Mouse (Mus musculus) heart, embryonic 10.5 days (tissue): Measurements from ENCODE around the gene Fsd2. TPM values are rescaled to one million over a fixed set of nuclear protein-coding genes. Genes with fewer than 3 reads are reported as not detected.

ENCODE experiments used
- DNase-seq: peaks from one replicate; pipeline ENCODE4 v3.0.0-alpha.2; 2017; ENCODE audit warnings: low spot score
- H3K27ac ChIP-seq: fragments of 300-500 bp; sonication (generic); 2 replicates; pipeline ENCODE4 v1.5.1; 2016; ENCODE audit warnings: mild to moderate bottlenecking
- H3K27me3 ChIP-seq: fragments of 300-500 bp; sonication (generic); 2 replicates; pipeline ENCODE4 v1.6.1; 2016; ENCODE audit warnings: mild to moderate bottlenecking; ENCODE audit not compliant: poor library complexity, insufficient read depth, severe bottlenecking
- H3K36me3 ChIP-seq: fragments of 300-500 bp; sonication (generic); 2 replicates; pipeline ENCODE4 v1.6.1; 2016; ENCODE audit warnings: mild to moderate bottlenecking, moderate library complexity
- H3K4me1 ChIP-seq: fragments of 300-500 bp; sonication (generic); 2 replicates; pipeline ENCODE4 v1.6.1; 2016; ENCODE audit warnings: mild to moderate bottlenecking
- H3K4me3 ChIP-seq: fragments of 300-500 bp; sonication (generic); 2 replicates; pipeline ENCODE4 v1.5.1; 2016; ENCODE audit warnings: mild to moderate bottlenecking, moderate library complexity
- H3K9me3 ChIP-seq: fragments of 300-500 bp; sonication (generic); 2 replicates; pipeline ENCODE4 v1.6.1; 2016; ENCODE audit warnings: mild to moderate bottlenecking, moderate library complexity
- WGBS: fragments of 180-500 bp; shearing (Covaris S2); methylation state at CpG from one replicate; pipeline ENCODE4 v1.1.7; 2016; 5-methylcytosine and 5-hydroxymethylcytosine counted together
- polyA plus RNA-seq: library from polyadenylated mRNA; unstranded; fragments of >200 nt; fragmentation: Nextera tagmentation; extraction: Ambion mirVana; gene quantifications from 2 replicates; pipeline ENCODE4 v1.2.1, GENCODE M21; 2016

Fsd2 gene
- polyA plus RNA-seq, 1 experiment from 2014 or later, result 39.8 TPM

- H3K27ac ChIP-seq, result no peak overlapping the region
- H3K9me3 ChIP-seq, result no peaks in the 10 kb centered on the region
- H3K27me3 ChIP-seq, result no peaks in the 10 kb centered on the region
- peaks cover 5% of the 10 kb centered on the region; the same call in 1 of the 2 replicates for H3K4me1 ChIP-seq
- DNase-seq, result no peak
- no peak overlapping the region for H3K4me3 ChIP-seq
- H3K36me3 ChIP-seq, result peaks cover 94% of the 10 kb centered on the region
- 86% methylated on average over 9 of the region's 9 CpGs for WGBS
Observed at GRCm38 (mm10) chr7:81592686-81593085, 25.9 kb upstream of the Fsd2 start.

DNA sequence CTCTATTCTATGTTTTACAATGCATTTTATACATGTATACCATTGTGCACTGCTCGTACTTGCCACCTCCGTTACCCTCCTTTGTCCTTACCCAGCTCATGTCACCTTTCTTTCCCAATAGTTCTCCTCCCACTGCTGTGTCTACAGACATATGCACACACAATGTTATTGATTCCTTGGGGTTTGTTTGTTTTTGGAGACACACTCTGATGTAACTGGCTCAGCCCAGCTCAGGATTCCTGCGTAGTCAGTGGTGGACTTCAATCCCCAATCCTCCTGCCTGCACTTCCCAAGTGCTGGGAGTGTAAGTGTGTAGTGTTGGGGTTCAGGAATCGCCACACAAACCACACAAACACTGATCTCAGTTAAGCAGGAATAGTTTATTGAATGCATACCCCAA, 20.5 kb upstream of the Fsd2 start:
- Histone ChIP-seq H3K4me1 (no peaks in the 10 kb centered on the region), H3K9me3 (no peaks in the 10 kb centered on the region), H3K36me3 (peaks cover 80% of the 10 kb centered on the region), H3K27me3 (no peaks in the 10 kb centered on the region), H3K4me3 (no peak overlapping the region), H3K27ac (no peak overlapping the region)
- DNase-seq, result no peak
- WGBS, result 85% methylated on average over 4 of the region's 4 CpGs

DNA sequence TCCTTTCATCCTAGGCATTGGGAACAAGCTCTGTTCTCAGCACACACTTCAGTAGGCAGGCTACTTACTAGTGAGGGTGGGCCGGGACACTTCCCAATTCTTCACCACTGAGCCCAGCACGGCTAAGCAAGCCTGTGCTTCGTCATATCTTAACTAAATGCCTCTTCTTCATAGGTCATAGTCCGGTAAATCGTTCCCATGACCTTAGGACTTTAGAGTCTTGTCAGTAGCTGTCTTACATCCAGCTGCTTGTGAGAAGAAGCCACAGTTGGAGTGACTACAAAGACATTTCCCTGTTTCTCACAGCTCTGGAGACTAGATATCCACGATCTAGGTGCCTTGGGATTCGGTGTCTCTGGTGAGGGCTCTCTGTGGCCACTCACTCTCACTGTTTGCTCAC, 18.6 kb upstream of the Fsd2 start:
- no peaks in the 10 kb centered on the region for H3K4me1 ChIP-seq
- 88% methylated on average over 7 of the region's 7 CpGs for WGBS
- H3K27ac ChIP-seq, result no peak overlapping the region
- H3K9me3 ChIP-seq, result no peaks in the 10 kb centered on the region
- no peaks in the 10 kb centered on the region for H3K27me3 ChIP-seq
- H3K36me3 ChIP-seq, result peaks cover 63% of the 10 kb centered on the region
- H3K4me3 ChIP-seq, result no peak overlapping the region
- no peak for DNase-seq

- Histone ChIP-seq H3K4me3 (no peak overlapping the region), H3K4me1 (no peaks in the 10 kb centered on the region), H3K36me3 (peaks cover 62% of the 10 kb centered on the region), H3K27me3 (no peaks in the 10 kb centered on the region), H3K9me3 (no peaks in the 10 kb centered on the region), H3K27ac (no peak overlapping the region)
- WGBS, result 61% methylated on average over 3 of the region's 3 CpGs
- no peak for DNase-seq
Observed at GRCm38 (mm10) chr7:81583512-81583911, 16.8 kb upstream of the Fsd2 start.

- 92% methylated on average over 5 of the region's 5 CpGs for WGBS
Observed at GRCm38 (mm10) chr7:81579312-81579711, 12.6 kb upstream of the Fsd2 start.

GRCm38 (mm10) chr7:81578413-81578812, 11.7 kb upstream of the Fsd2 start:
- H3K36me3 ChIP-seq, result peaks cover 45% of the 10 kb centered on the region
- 0 out of 2 replicates have a peak, but pooled peaks cover 2% of the 10 kb centered on the region for H3K4me1 ChIP-seq
- 94% methylated on average over 7 of the region's 7 CpGs for WGBS
- DNase-seq, result no peak
- no peak overlapping the region for H3K27ac ChIP-seq
- no peaks in the 10 kb centered on the region for H3K27me3 ChIP-seq
- H3K4me3 ChIP-seq, result no peak overlapping the region
- no peaks in the 10 kb centered on the region for H3K9me3 ChIP-seq

More at GRCm38 (mm10) chr7:81579312-81579711, 12.6 kb upstream of the Fsd2 start:
- H3K9me3 ChIP-seq, result no peaks in the 10 kb centered on the region
- DNase-seq, result no peak
- no peak overlapping the region for H3K4me3 ChIP-seq
- no peaks in the 10 kb centered on the region for H3K4me1 ChIP-seq
- H3K27me3 ChIP-seq, result no peaks in the 10 kb centered on the region
- no peak overlapping the region for H3K27ac ChIP-seq
- peaks cover 50% of the 10 kb centered on the region for H3K36me3 ChIP-seq

- H3K9me3 ChIP-seq, result no peaks in the 10 kb centered on the region
- WGBS, result 85% methylated on average over 3 of the region's 3 CpGs
- no peaks in the 10 kb centered on the region for H3K27me3 ChIP-seq
- 0 out of 2 replicates have a peak, but pooled peaks cover 6% of the 10 kb centered on the region for H3K4me1 ChIP-seq
- DNase-seq, result no peak
- peaks cover 45% of the 10 kb centered on the region for H3K36me3 ChIP-seq
- no peak overlapping the region for H3K27ac ChIP-seq
- H3K4me3 ChIP-seq, result no peak overlapping the region
Observed at GRCm38 (mm10) chr7:81577872-81578271, 11.1 kb upstream of the Fsd2 start.

DNA sequence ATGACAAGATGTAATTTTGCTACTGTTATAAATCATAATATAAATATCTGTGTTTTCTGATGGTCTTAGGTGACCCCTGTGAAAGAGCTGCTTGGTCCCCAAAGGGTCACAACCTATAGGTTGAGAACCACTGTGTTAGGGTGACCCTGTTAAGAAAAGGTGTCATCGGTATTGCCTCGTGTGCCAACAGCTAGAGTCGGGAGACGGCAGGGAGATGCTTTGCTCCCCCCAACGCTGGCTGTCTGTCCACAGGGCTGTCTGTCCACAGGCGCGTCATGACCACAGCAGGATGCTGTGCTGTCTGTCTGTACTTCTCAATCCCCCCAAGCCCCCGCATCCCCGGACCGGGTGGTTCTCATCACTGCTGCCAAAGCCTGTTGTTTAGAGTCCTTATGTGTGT, 8.9 kb upstream of the Fsd2 start:
- no peaks in the 10 kb centered on the region for H3K27me3 ChIP-seq
- peak; percentile 63 for DNase-seq
- peaks cover 6% of the 10 kb centered on the region for H3K4me1 ChIP-seq
- no peak overlapping the region for H3K27ac ChIP-seq
- H3K9me3 ChIP-seq, result no peaks in the 10 kb centered on the region
- peaks cover 41% of the 10 kb centered on the region for H3K36me3 ChIP-seq
- H3K4me3 ChIP-seq, result no peak overlapping the region
- 90% methylated on average over 10 of the region's 10 CpGs for WGBS

GRCm38 (mm10) chr7:81573821-81574220, 7.1 kb upstream of the Fsd2 start:
- no peak for DNase-seq
- WGBS, result 92% methylated on average over 9 of the region's 9 CpGs
- no peak overlapping the region for H3K4me3 ChIP-seq
- no peaks in the 10 kb centered on the region for H3K27me3 ChIP-seq
- H3K27ac ChIP-seq, result 0 out of 2 replicates have a peak overlapping the region, but pooled peaks have one; percentile 25
- H3K4me1 ChIP-seq, result peaks cover 6% of the 10 kb centered on the region
- H3K9me3 ChIP-seq, result no peaks in the 10 kb centered on the region
- peaks cover 30% of the 10 kb centered on the region for H3K36me3 ChIP-seq

- DNase-seq, result peak; percentile 74
- peaks cover 26% of the 10 kb centered on the region for H3K36me3 ChIP-seq
- H3K27ac ChIP-seq, result 0 out of 2 replicates have a peak overlapping the region, but pooled peaks have one; percentile 36
- 75% methylated on average over 6 of the region's 6 CpGs for WGBS
- peaks cover 6% of the 10 kb centered on the region for H3K4me1 ChIP-seq
- no peaks in the 10 kb centered on the region for H3K9me3 ChIP-seq
- no peak overlapping the region for H3K4me3 ChIP-seq
- no peaks in the 10 kb centered on the region for H3K27me3 ChIP-seq
Observed at GRCm38 (mm10) chr7:81573397-81573796, 6.7 kb upstream of the Fsd2 start.

DNA sequence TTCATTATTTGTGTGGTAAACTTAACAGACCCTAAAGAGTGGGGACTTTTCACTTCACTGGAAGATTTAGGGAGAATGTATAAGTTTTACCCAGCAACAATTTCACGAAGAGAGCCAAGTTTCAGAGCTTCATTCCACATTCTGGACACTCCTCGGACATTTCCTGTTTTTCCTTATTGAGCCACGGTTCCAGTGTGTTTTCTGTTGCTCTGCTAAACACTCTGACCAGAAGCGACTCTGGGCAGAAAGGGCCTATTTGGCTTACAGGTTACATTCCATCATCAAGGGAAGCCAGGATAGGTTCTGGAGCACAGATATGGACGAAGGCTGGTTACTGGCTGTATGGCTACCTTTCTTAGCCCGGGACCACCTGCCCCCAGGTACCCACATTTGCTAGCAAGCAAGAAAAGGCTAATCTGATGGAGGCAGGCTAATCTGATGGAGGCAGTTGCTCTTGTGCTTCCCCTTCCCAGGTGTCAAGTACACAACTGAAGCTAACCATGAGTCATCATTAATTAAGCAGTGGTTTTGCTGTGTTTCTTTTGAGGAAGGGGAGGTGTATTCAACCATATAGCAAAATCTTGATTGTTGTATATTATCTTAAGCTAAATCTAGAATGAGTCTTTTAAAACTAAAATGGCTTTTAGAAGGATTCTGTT, 6.0 kb upstream of the Fsd2 start:
- Histone ChIP-seq H3K27ac (0 out of 2 replicates have a peak overlapping the region, but pooled peaks have one; percentile 95), H3K4me3 (peak overlapping the region; percentile 92)

DNA sequence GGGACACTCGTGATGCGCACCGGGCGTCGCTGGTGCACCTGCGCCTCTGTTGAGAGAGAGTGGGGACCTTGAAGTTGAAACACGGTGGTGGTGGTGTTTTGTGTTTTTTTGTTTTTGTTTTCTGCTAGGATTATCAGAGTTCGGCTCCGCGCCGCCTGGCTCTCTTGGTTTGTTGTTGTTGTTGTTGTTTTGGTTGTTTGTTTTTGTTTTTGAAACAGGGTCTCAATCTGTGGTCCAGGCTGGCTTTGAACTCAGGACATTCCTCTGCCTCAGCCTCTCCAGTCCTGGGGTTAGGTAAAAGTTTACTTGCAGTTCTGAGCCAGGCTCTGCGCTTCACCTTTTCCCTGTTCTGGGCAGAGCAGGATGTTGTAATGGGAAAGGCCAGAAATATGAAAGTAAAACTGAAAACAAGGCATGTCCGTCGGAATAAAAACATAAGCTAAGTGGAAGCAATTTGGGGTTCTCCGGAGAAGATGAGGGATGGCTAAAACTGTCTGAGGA, 5.2 kb upstream of the Fsd2 start:
- Histone ChIP-seq H3K27me3 (no peaks in the 10 kb centered on the region), H3K36me3 (peaks cover 13% of the 10 kb centered on the region; the same call in 1 of the 2 replicates), H3K27ac (peak overlapping the region; percentile 95), H3K4me1 (peaks cover 18% of the 10 kb centered on the region), H3K4me3 (peak overlapping the region; percentile 92), H3K9me3 (no peaks in the 10 kb centered on the region)
- no peak for DNase-seq
- 17% methylated on average over 15 of the region's 15 CpGs for WGBS

More for the DNA sequence above, 6.0 kb upstream of the Fsd2 start:
- peaks cover 10% of the 10 kb centered on the region for H3K4me1 ChIP-seq
- H3K9me3 ChIP-seq, result no peaks in the 10 kb centered on the region
- peak; percentile 60 for DNase-seq
- no peaks in the 10 kb centered on the region for H3K27me3 ChIP-seq
- WGBS, result 65% methylated on average over 6 of the region's 6 CpGs
- H3K36me3 ChIP-seq, result peaks cover 19% of the 10 kb centered on the region; the same call in 1 of the 2 replicates

DNA sequence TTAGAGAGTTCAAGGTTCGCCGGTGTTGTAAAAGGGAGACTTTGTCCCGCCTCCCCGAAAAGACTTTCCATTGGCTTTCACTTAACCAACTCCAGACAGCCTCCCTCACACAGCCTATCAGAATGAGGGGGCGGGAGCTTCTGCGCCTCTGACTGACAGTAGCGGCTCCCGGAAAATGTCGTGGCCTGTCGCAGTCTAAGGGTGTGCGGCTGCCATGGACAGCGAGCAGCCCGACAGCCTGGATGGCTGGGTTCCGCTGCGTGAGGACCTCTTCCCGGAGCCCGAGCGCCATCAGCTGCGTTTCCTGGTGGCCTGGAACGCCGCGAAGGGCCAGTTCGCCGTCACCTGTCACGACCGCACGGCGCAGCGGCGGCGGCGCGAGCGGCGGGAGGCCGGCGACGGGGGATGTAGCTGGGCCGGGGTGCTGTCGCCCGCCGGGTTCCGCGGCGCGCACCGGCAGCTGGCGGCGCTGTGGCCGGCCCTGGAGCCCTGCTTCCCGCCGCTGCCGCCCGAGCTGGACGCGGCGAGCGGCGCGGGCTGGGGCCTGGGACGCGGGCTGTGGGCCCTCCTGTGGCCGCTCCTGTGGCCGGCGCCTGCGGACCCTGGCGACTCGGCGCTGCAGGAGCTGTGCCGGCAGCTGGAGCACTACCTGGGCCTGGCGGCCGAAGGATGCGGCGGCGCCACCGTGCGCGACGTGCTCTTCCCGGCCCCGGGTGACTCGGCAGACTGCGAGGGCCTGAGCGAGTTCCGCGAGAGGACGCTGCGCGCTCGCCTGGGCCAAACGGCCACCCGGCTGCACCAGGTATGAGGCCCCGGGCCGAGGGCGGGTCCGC, 4.6 kb upstream of the Fsd2 start, which contains the start of gene Whamm:
Whamm (plus strand) TSS at position 159 of the 833 bp plus-strand sequence.
- Histone ChIP-seq H3K36me3 (peaks cover 13% of the 10 kb centered on the region; the same call in 1 of the 2 replicates), H3K9me3 (no peaks in the 10 kb centered on the region), H3K27ac (peak within 1 kb of the TSS; percentile 95), H3K4me3 (peak within 1 kb of the TSS; percentile 92), H3K4me1 (peaks cover 20% of the 10 kb centered on the region), H3K27me3 (no peaks in the 10 kb centered on the region)
- WGBS, result 2% methylated on average over 90 of the region's 96 CpGs
- DNase-seq, result peak; percentile 98
